Mouse (Mus musculus): Measurements from ENCODE around the gene Lao1. TPM values are rescaled to one million over a fixed set of nuclear protein-coding genes. Genes with fewer than 3 reads are reported as not detected.

The Lao1 gene
- polyA plus RNA-seq, 1 experiment from 2014 or later: not detected

DNA sequence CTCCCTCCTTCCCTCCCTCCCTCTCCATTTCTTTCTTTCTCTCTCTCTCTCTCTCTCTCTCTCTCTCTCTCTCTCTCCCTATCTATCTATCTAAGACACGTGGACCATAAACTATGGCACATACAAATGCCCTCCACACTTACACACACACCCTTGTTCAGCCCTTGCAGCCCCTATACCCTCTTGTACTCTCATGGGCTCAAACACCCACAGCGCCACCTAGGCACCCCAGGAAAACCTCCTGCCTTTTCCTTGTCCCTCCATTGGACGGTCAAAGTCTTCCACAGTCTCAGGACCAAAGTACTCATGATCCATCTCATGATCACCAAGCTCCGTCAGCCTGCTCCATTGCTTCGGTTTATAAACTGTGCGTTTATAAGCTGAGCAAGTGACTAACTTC, 54.2 kb downstream of the Lao1 start:
- Histone ChIP-seq H3K27me3 (replicated peaks) (no peaks in the 10 kb centered on the region), H3K9me3 (no peaks in the 10 kb centered on the region), H3K27ac (replicated peaks) (no peak overlapping the region), H3K4me3 (no peak overlapping the region), H3K9ac (no peak overlapping the region), H3K36me3 (no peaks in the 10 kb centered on the region), H3K4me1 (peaks cover 43% of the 10 kb centered on the region), H3K4me2 (no peak overlapping the region)
- WGBS: 58% methylated on average over 6 of the region's 6 CpGs
- ATAC-seq (ENCODE audit: extremely low read depth, insufficient number of reproducible peaks, low FRiP score, low TSS enrichment): no peak

- Histone ChIP-seq H3K9me3 (no peaks in the 10 kb centered on the region), H3K4me1 (peaks cover 54% of the 10 kb centered on the region), H3K4me2 (no peak overlapping the region), H3K27me3 (replicated peaks) (no peaks in the 10 kb centered on the region), H3K27ac (replicated peaks) (no peak overlapping the region; the same call in 1 of the 2 replicates), H3K4me3 (no peak overlapping the region), H3K36me3 (no peaks in the 10 kb centered on the region), H3K9ac (no peak overlapping the region)
- 81% methylated on average over 5 of the region's 5 CpGs for WGBS
- no peak for ATAC-seq (ENCODE audit: extremely low read depth, insufficient number of reproducible peaks, low FRiP score, low TSS enrichment)
Observed at GRCm38 (mm10) chr4:119017078-119017477, 55.7 kb downstream of the Lao1 start.

Other genes starting within 250 kb of the Lao1 start
- gene Olfr1340, start 241.4 kb upstream of the Lao1 start, polyA plus RNA-seq (2015; fragmentation: Nextera tagmentation; extraction: Ambion mirVana): not detected in 2 replicates
- gene Olfr1339, start 229.4 kb upstream of the Lao1 start, polyA plus RNA-seq (2015; fragmentation: Nextera tagmentation; extraction: Ambion mirVana): not detected in 2 replicates
- gene Olfr1338, start 202.8 kb upstream of the Lao1 start, polyA plus RNA-seq (2015; fragmentation: Nextera tagmentation; extraction: Ambion mirVana): not detected in 2 replicates
- gene Olfr1337, start 179.0 kb upstream of the Lao1 start, polyA plus RNA-seq (2015; fragmentation: Nextera tagmentation; extraction: Ambion mirVana): not detected in 2 replicates
- not detected in 2 replicates for gene Olfr1335, start 151.6 kb upstream of the Lao1 start, polyA plus RNA-seq (2015; fragmentation: Nextera tagmentation; extraction: Ambion mirVana)
- gene Olfr1333, start 125.3 kb upstream of the Lao1 start, polyA plus RNA-seq (2015; fragmentation: Nextera tagmentation; extraction: Ambion mirVana): not detected in 2 replicates
- gene Olfr1331, start 96.9 kb upstream of the Lao1 start, polyA plus RNA-seq (2015; fragmentation: Nextera tagmentation; extraction: Ambion mirVana): not detected in 2 replicates
- gene Olfr1330, start 73.0 kb upstream of the Lao1 start, polyA plus RNA-seq (2015; fragmentation: Nextera tagmentation; extraction: Ambion mirVana): 0.09 and 0.11 TPM in 2 replicates
- not detected in 2 replicates for gene Olfr1329, start 44.1 kb upstream of the Lao1 start, polyA plus RNA-seq (2015; fragmentation: Nextera tagmentation; extraction: Ambion mirVana)
- not detected in 2 replicates for gene Olfr1328, start 23.0 kb upstream of the Lao1 start, polyA plus RNA-seq (2015; fragmentation: Nextera tagmentation; extraction: Ambion mirVana)
- gene Slc2a1, start 147.1 kb downstream of the Lao1 start, polyA plus RNA-seq (2015; fragmentation: Nextera tagmentation; extraction: Ambion mirVana): 180 and 217 TPM in 2 replicates
- 8.5 and 9.5 TPM in 2 replicates for gene Zfp691, start 212.6 kb downstream of the Lao1 start, polyA plus RNA-seq (2015; fragmentation: Nextera tagmentation; extraction: Ambion mirVana)
- gene Ermap, start 228.4 kb downstream of the Lao1 start, polyA plus RNA-seq (2015; fragmentation: Nextera tagmentation; extraction: Ambion mirVana): 11.5 and 16.0 TPM in 2 replicates
- 124 and 135 TPM in 2 replicates for gene Svbp, start 233.7 kb downstream of the Lao1 start, polyA plus RNA-seq (2015; fragmentation: Nextera tagmentation; extraction: Ambion mirVana)

Measured in heart, embryonic 13.5 days (tissue).